Mouse (Mus musculus): Measurements from ENCODE around the gene Myh10. TPM values are rescaled to one million over a fixed set of nuclear protein-coding genes. Genes with fewer than 3 reads are reported as not detected.
"Not testable (repeated sequence)": the region's sequence is repeated elsewhere in the genome, so short reads cannot be mapped to it uniquely, and the experiment has no call there.

Gene Myh10
- total RNA-seq, 2 experiments from 2014 or later, result 210 to 217 TPM

GRCm38 (mm10) chr11:68777933-68778332, 86.6 kb downstream of the Myh10 start:
- DNase-seq (ENCODE audit: extremely low spot score in 1 of 2, low spot score in 2 of 2), result no peak
- intact Hi-C loops (cut with DNase I), result no loop called here

GRCm38 (mm10) chr11:68778855-68779254, 87.5 kb downstream of the Myh10 start:
- DNase-seq (ENCODE audit: extremely low spot score in 1 of 2, low spot score in 2 of 2), result no peak

GRCm38 (mm10) chr11:68779735-68780465, 88.5 kb downstream of the Myh10 start:
- intact Hi-C loops (cut with DNase I), result no loop called here
- DNase-seq (ENCODE audit: extremely low spot score in 1 of 2, low spot score in 2 of 2), result no peak

More at GRCm38 (mm10) chr11:68778855-68779254, 87.5 kb downstream of the Myh10 start:
- intact Hi-C loops (cut with DNase I), result no loop called here

GRCm38 (mm10) chr11:68780466-68781114, 89.2 kb downstream of the Myh10 start:
- no peak for DNase-seq (ENCODE audit: extremely low spot score in 1 of 2, low spot score in 2 of 2)

GRCm38 (mm10) chr11:68782336-68782735, 91.0 kb downstream of the Myh10 start:
- no peak for DNase-seq (ENCODE audit: extremely low spot score in 1 of 2, low spot score in 2 of 2)
- intact Hi-C loops (cut with DNase I), result no loop called here

More at GRCm38 (mm10) chr11:68780466-68781114, 89.2 kb downstream of the Myh10 start:
- intact Hi-C loops (cut with DNase I), result no loop called here

- no peak for DNase-seq (ENCODE audit: extremely low spot score in 1 of 2, low spot score in 2 of 2)
- intact Hi-C loops (cut with DNase I), result no loop called here
Observed at GRCm38 (mm10) chr11:68785813-68786212, 94.5 kb downstream of the Myh10 start.

- intact Hi-C loops (cut with DNase I), result no loop called here
- DNase-seq (ENCODE audit: extremely low spot score in 1 of 2, low spot score in 2 of 2), result no peak
Observed at GRCm38 (mm10) chr11:68787222-68787621, 95.9 kb downstream of the Myh10 start.

- no peak for DNase-seq (ENCODE audit: extremely low spot score in 1 of 2, low spot score in 2 of 2)
- intact Hi-C loops (cut with DNase I), result no loop called here
Observed at GRCm38 (mm10) chr11:68790720-68791119, 99.4 kb downstream of the Myh10 start.

- DNase-seq (ENCODE audit: extremely low spot score in 1 of 2, low spot score in 2 of 2), result no peak
- intact Hi-C loops (cut with DNase I), result no loop called here
Observed at GRCm38 (mm10) chr11:68791794-68792193, 100.4 kb downstream of the Myh10 start.

- intact Hi-C loops (cut with DNase I), result no loop called here
Observed at GRCm38 (mm10) chr11:68798258-68798657, 106.9 kb downstream of the Myh10 start.

GRCm38 (mm10) chr11:68805148-68805547, 113.8 kb downstream of the Myh10 start:
- intact Hi-C loops (cut with DNase I), result loop anchor here (10.0 kb wide), 2 partner anchors 240 to 320 kb away; no protein-coding TSS in a partner anchor
- no peak for DNase-seq (ENCODE audit: extremely low spot score in 1 of 2, low spot score in 2 of 2)

More at GRCm38 (mm10) chr11:68798258-68798657, 106.9 kb downstream of the Myh10 start:
- DNase-seq (ENCODE audit: extremely low spot score in 1 of 2, low spot score in 2 of 2), result no peak

GRCm38 (mm10) chr11:68807787-68808186, 116.4 kb downstream of the Myh10 start:
- peak; percentile 46 to 80 for DNase-seq (ENCODE audit: extremely low spot score in 1 of 2, low spot score in 2 of 2)
- intact Hi-C loops (cut with DNase I), result loop anchor here (10.0 kb wide), 2 partner anchors 243 to 323 kb away; no protein-coding TSS in a partner anchor

GRCm38 (mm10) chr11:68811881-68812577, 120.7 kb downstream of the Myh10 start:
- intact Hi-C loops (cut with DNase I), result no loop called here
- no peak for DNase-seq (ENCODE audit: extremely low spot score in 1 of 2, low spot score in 2 of 2)

GRCm38 (mm10) chr11:68818416-68818815, 127.1 kb downstream of the Myh10 start:
- intact Hi-C loops (cut with DNase I), result no loop called here
- DNase-seq (ENCODE audit: extremely low spot score in 1 of 2, low spot score in 2 of 2), result no peak

- DNase-seq (ENCODE audit: extremely low spot score in 1 of 2, low spot score in 2 of 2), result no peak
- intact Hi-C loops (cut with DNase I), result no loop called here
Observed at GRCm38 (mm10) chr11:68819226-68819805, 128.0 kb downstream of the Myh10 start.

GRCm38 (mm10) chr11:68822326-68822725, 131.0 kb downstream of the Myh10 start:
- no peak for DNase-seq (ENCODE audit: extremely low spot score in 1 of 2, low spot score in 2 of 2)
- intact Hi-C loops (cut with DNase I), result no loop called here

- intact Hi-C loops (cut with DNase I), result no loop called here
- DNase-seq (ENCODE audit: extremely low spot score in 1 of 2, low spot score in 2 of 2), result no peak
Observed at GRCm38 (mm10) chr11:68826735-68827134, 135.4 kb downstream of the Myh10 start.

- DNase-seq (ENCODE audit: extremely low spot score in 1 of 2, low spot score in 2 of 2); intact Hi-C loops (cut with DNase I): not testable (repeated sequence)
Observed at GRCm38 (mm10) chr11:68831580-68831979, 140.2 kb downstream of the Myh10 start.

- intact Hi-C loops (cut with DNase I), result no loop called here
Observed at GRCm38 (mm10) chr11:68832793-68833192, 141.4 kb downstream of the Myh10 start.

More at GRCm38 (mm10) chr11:68832793-68833192, 141.4 kb downstream of the Myh10 start:
- DNase-seq (ENCODE audit: extremely low spot score in 1 of 2, low spot score in 2 of 2), result no peak

Measured in left cerebral cortex, postnatal 10 days (tissue).